Mouse (Mus musculus): ENCODE measurements at regions not wholly inside any gene's neighbourhood (a gene's known extent, or its start where the extent isn't known, plus 50 kb on each side); places are given as distances from the start of the nearest gene placed in this dataset.

GRCm38 (mm10) chr10:126709219-126709917 lies 191.8 kb downstream of the Atp23 start:
- H3K27me3 ChIP-seq (ENCODE audit: control insufficient read depth, insufficient read depth, low read length): no peaks in the 10 kb centered on the region
- H3K27ac ChIP-seq (ENCODE audit: low read depth, low read length): no peak overlapping the region
- H3K4me3 ChIP-seq (ENCODE audit: low read depth, low read length): no peak overlapping the region
- ATAC-seq (ENCODE audit: low FRiP score) (no peak), DNase-seq (ENCODE audit: low spot score) (no peak)
- H3K4me2 ChIP-seq (replicated peaks; ENCODE audit: low read depth, low read length): no peak overlapping the region
- 85% methylated on average over 14 of the region's 14 CpGs for WGBS
- H3K4me1 ChIP-seq (replicated peaks; ENCODE audit: control insufficient read depth, insufficient read depth, low read length): no peaks in the 10 kb centered on the region
- H3K9ac ChIP-seq (ENCODE audit: low read depth, low read length): no peak overlapping the region
- H3K36me3 ChIP-seq (ENCODE audit: control insufficient read depth, insufficient read depth, low read length): no peaks in the 10 kb centered on the region
- H3K9me3 ChIP-seq (ENCODE audit: control insufficient read depth, low read length): no peaks in the 10 kb centered on the region

GRCm38 (mm10) chr10:126708730-126709129 lies 192.4 kb downstream of the Atp23 start:
- no peak for DNase-seq (ENCODE audit: low spot score)
- Histone ChIP-seq H3K4me2 (replicated peaks; ENCODE audit: low read depth, low read length) (no peak overlapping the region), H3K4me1 (replicated peaks; ENCODE audit: control insufficient read depth, insufficient read depth, low read length) (no peaks in the 10 kb centered on the region), H3K4me3 (ENCODE audit: low read depth, low read length) (no peak overlapping the region), H3K9ac (ENCODE audit: low read depth, low read length) (no peak overlapping the region), H3K27me3 (ENCODE audit: control insufficient read depth, insufficient read depth, low read length) (no peaks in the 10 kb centered on the region), H3K9me3 (ENCODE audit: control insufficient read depth, low read length) (no peaks in the 10 kb centered on the region), H3K27ac (ENCODE audit: low read depth, low read length) (no peak overlapping the region), H3K36me3 (ENCODE audit: control insufficient read depth, insufficient read depth, low read length) (no peaks in the 10 kb centered on the region)
- WGBS: 66% methylated on average over 4 of the region's 4 CpGs
- no peak for ATAC-seq (ENCODE audit: low FRiP score)

DNA sequence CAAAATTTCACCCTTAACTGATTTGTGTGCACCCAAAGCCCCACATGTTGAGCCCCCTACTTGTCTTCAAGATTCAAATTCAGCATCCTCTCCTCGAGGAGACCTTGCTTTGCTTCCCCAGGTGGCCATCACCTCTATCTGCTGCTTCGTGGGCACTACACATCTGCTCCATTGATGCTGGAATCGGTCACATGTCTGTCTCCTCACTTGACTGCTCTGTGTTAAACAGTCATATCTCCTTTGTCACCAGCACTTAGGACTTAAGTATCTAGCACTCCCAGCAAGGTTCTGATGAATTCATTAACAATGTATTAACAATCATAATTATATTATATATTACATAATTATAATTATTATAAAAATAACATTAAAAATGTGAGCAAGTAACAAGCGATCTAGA lies 192.9 kb downstream of the Atp23 start:
- Histone ChIP-seq H3K36me3 (ENCODE audit: control insufficient read depth, insufficient read depth, low read length) (no peaks in the 10 kb centered on the region), H3K4me3 (ENCODE audit: low read depth, low read length) (no peak overlapping the region), H3K9me3 (ENCODE audit: control insufficient read depth, low read length) (no peaks in the 10 kb centered on the region), H3K4me2 (replicated peaks; ENCODE audit: low read depth, low read length) (no peak overlapping the region), H3K27ac (ENCODE audit: low read depth, low read length) (no peak overlapping the region), H3K27me3 (ENCODE audit: control insufficient read depth, insufficient read depth, low read length) (no peaks in the 10 kb centered on the region), H3K4me1 (replicated peaks; ENCODE audit: control insufficient read depth, insufficient read depth, low read length) (no peaks in the 10 kb centered on the region), H3K9ac (ENCODE audit: low read depth, low read length) (no peak overlapping the region)
- ATAC-seq (ENCODE audit: low FRiP score) (no peak), DNase-seq (ENCODE audit: low spot score) (no peak)
- WGBS: 83% methylated on average over 4 of the region's 4 CpGs

DNA sequence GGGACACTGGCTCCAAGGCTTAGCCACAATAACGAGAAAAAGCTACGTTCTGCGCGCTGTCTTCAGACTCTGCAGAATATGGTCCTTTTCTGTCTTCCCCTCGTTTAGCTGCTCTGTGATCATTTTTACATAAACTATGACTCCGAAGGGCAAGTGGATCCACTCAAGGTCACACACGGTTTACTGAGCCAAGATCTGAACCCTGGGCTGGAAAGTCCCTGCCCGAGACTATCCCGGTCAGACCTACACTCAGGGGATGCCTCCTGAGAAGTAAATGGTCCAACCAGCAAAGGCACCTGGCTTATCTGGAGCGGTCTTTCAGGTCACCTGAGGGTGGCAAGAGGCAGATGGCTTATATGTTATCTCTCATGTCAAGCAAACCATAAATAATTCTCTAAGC lies 204.1 kb downstream of the Atp23 start:
- 93% methylated on average over 10 of the region's 10 CpGs for WGBS
- ATAC-seq (ENCODE audit: low FRiP score): no peak
- Histone ChIP-seq H3K9me3 (ENCODE audit: control insufficient read depth, low read length) (no peaks in the 10 kb centered on the region), H3K4me1 (replicated peaks; ENCODE audit: control insufficient read depth, insufficient read depth, low read length) (no peaks in the 10 kb centered on the region), H3K9ac (ENCODE audit: low read depth, low read length) (no peak overlapping the region), H3K4me3 (ENCODE audit: low read depth, low read length) (no peak overlapping the region), H3K4me2 (replicated peaks; ENCODE audit: low read depth, low read length) (no peak overlapping the region), H3K27me3 (ENCODE audit: control insufficient read depth, insufficient read depth, low read length) (no peaks in the 10 kb centered on the region), H3K36me3 (ENCODE audit: control insufficient read depth, insufficient read depth, low read length) (no peaks in the 10 kb centered on the region), H3K27ac (ENCODE audit: low read depth, low read length) (no peak overlapping the region)
- DNase-seq (ENCODE audit: low spot score): no peak

DNA sequence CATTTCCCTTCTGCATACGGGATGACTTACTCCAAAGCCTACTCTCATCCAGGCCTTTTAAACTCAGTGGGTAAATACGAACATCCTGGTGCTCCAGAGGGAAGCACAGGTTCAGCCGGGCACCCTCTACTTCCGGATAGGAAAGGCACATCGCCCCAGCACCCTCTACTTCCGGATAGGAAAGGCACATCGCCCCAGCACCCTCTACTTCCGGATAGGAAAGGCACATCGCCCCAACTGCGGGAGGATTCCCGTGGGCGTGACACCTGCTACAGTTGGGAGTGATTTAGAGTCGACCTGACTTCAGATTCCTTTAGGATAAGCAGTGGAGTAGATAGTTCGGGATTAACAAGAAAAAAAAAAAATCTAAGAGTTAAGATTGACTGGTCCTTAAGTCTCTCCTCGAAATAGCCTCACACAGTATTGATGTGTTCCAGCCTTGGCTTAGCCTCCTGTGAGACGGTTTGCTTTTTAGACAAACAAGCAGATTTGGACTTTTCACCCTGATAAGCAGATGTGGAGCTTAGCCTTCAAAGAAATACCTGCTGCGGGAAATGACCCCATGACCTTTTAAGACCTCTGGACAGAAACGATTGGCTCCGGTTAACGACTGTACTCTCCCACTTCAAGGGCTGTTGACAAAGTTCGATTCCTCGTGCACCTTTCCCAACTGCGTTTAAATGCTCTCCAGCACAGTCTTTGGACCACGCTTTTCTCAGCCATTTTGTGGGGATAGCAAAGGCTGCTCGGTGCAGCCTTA lies 210.1 kb downstream of the Atp23 start:
- Histone ChIP-seq H3K9ac (ENCODE audit: low read depth, low read length) (no peak overlapping the region), H3K27ac (ENCODE audit: low read depth, low read length) (no peak overlapping the region), H3K4me2 (replicated peaks; ENCODE audit: low read depth, low read length) (no peak overlapping the region), H3K4me1 (replicated peaks; ENCODE audit: control insufficient read depth, insufficient read depth, low read length) (no peaks in the 10 kb centered on the region), H3K27me3 (ENCODE audit: control insufficient read depth, insufficient read depth, low read length) (no peaks in the 10 kb centered on the region), H3K36me3 (ENCODE audit: control insufficient read depth, insufficient read depth, low read length) (no peaks in the 10 kb centered on the region), H3K9me3 (ENCODE audit: control insufficient read depth, low read length) (no peaks in the 10 kb centered on the region), H3K4me3 (ENCODE audit: low read depth, low read length) (no peak overlapping the region)
- ATAC-seq (ENCODE audit: low FRiP score): no peak
- 72% methylated on average over 25 of the region's 25 CpGs for WGBS
- DNase-seq (ENCODE audit: low spot score): no peak

DNA sequence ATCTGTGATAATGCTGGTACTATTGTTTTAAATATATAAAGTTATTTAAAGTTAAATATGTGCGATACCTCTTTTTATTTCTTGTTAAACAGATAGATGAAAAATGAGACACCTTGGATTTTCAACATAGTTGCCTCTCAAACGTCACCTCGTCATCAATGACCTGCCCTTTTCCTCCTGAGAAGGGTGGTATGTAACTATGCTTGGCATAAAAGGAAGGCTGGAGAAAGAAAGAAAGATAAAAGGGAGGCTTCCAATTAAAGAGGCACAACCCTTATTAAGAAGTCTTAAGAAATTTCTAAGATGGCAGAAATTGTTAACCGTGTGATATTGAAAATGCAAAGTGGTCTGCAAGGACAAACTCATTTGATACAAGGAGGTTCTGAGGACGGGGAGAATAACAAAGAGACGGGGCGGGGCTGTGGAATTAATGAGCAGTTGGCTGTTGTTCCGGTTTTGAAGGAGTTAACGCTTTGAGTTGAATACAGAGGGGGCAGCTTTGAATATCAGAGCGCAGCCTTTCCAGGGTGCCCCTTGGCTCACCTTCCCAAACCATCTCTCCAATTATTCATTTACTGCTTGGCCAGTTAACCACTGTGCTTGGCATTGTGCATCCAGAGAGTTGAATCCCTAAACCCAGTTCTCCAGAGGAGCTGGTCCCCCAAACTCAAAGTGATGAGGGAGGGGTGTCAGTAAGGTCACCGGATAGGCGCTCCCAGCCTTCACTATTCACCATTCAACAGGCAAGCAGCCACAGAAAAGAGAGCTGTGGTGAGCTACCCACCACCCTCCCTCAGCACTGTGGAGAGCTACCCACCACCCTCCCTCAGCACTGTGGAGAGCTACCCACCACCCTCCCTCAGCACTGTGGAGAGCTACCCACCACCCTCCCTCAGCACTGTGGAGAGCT lies 220.6 kb downstream of the Atp23 start:
- no peaks in the 10 kb centered on the region for H3K36me3 ChIP-seq (ENCODE audit: control insufficient read depth, insufficient read depth, low read length)

DNA sequence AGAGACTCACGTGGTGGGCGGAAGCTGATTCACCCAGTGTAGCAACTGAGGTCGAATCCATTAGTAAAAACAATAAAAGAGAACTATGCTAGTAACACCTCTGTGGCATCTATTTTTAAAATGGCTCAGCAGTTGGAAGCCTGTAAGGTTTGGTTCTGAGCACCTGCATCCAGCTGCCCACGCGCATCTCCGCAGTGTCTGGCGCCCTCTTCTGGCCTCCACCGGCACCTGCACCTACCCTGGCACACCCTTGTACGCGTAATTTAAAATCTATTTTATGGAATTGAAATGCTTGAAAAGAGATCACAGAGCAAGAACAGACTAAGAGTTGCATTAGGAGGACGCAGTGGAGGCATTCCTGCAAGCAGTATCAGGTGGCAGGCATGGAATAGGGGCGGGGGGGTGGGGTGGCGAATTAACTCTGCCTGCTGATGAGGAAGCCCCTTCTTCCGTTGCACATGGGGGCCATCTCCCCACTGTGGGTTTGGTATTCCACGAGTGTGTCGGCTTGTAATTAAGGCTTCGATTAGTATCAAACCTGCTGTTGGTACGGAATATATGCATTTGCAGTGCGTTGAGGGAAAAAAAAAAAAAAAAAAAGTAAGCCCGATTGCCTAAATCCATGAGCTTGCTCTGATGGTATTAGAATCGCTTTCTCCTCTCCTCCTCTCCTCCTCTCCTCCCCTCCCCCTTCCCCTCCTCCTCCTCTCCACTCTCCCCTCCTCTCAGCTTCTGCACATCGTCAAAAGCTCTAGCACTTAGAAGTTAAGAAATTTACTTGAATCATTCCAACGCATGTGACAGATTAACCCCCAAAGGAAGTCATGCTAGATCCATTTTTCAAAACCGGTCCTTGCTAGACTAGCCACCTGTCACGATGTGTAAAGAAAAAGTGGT lies 221.7 kb downstream of the Atp23 start:
- Histone ChIP-seq H3K27ac (ENCODE audit: low read depth, low read length) (no peak overlapping the region), H3K36me3 (ENCODE audit: control insufficient read depth, insufficient read depth, low read length) (no peaks in the 10 kb centered on the region), H3K4me2 (replicated peaks; ENCODE audit: low read depth, low read length) (peak overlapping the region; percentile 28), H3K27me3 (ENCODE audit: control insufficient read depth, insufficient read depth, low read length) (no peaks in the 10 kb centered on the region), H3K4me3 (ENCODE audit: low read depth, low read length) (no peak overlapping the region; the same call in 1 of the 2 replicates), H3K9ac (ENCODE audit: low read depth, low read length) (no peak overlapping the region), H3K4me1 (replicated peaks; ENCODE audit: control insufficient read depth, insufficient read depth, low read length) (no peaks in the 10 kb centered on the region), H3K9me3 (ENCODE audit: control insufficient read depth, low read length) (no peaks in the 10 kb centered on the region)
- peak; percentile 33; the same call in 1 of the 2 replicates for ATAC-seq (ENCODE audit: low FRiP score)
- WGBS: 28% methylated on average over 25 of the region's 25 CpGs
- peak; percentile 47 for DNase-seq (ENCODE audit: low spot score)

More for the DNA sequence above, 220.6 kb downstream of the Atp23 start:
- no peak overlapping the region for H3K4me3 ChIP-seq (ENCODE audit: low read depth, low read length)
- ATAC-seq (ENCODE audit: low FRiP score) (peak; percentile 82; the same call in 1 of the 2 replicates), DNase-seq (ENCODE audit: low spot score) (peak; percentile 65)
- no peaks in the 10 kb centered on the region for H3K4me1 ChIP-seq (replicated peaks; ENCODE audit: control insufficient read depth, insufficient read depth, low read length)
- H3K9me3 ChIP-seq (ENCODE audit: control insufficient read depth, low read length): no peaks in the 10 kb centered on the region
- no peak overlapping the region for H3K4me2 ChIP-seq (replicated peaks; ENCODE audit: low read depth, low read length)
- H3K27me3 ChIP-seq (ENCODE audit: control insufficient read depth, insufficient read depth, low read length): no peaks in the 10 kb centered on the region
- H3K27ac ChIP-seq (ENCODE audit: low read depth, low read length): no peak overlapping the region
- WGBS: 9% methylated on average over 12 of the region's 12 CpGs
- H3K9ac ChIP-seq (ENCODE audit: low read depth, low read length): no peak overlapping the region

GRCm38 (mm10) chr10:126673437-126673836 lies 227.7 kb downstream of the Atp23 start:
- Histone ChIP-seq H3K9me3 (ENCODE audit: control insufficient read depth, low read length) (no peaks in the 10 kb centered on the region), H3K4me1 (replicated peaks; ENCODE audit: control insufficient read depth, insufficient read depth, low read length) (no peaks in the 10 kb centered on the region), H3K27me3 (ENCODE audit: control insufficient read depth, insufficient read depth, low read length) (no peaks in the 10 kb centered on the region), H3K4me3 (ENCODE audit: low read depth, low read length) (no peak overlapping the region), H3K36me3 (ENCODE audit: control insufficient read depth, insufficient read depth, low read length) (no peaks in the 10 kb centered on the region), H3K4me2 (replicated peaks; ENCODE audit: low read depth, low read length) (no peak overlapping the region), H3K27ac (ENCODE audit: low read depth, low read length) (no peak overlapping the region), H3K9ac (ENCODE audit: low read depth, low read length) (no peak overlapping the region)
- ATAC-seq (ENCODE audit: low FRiP score) (no peak), DNase-seq (ENCODE audit: low spot score) (no peak)
- 63% methylated on average over 5 of the region's 5 CpGs for WGBS
